Mouse (Mus musculus) cortical plate, adult 2 months (tissue): ENCODE data around the gene Srsf11.

ENCODE experiments used
- CTCF ChIP-seq: fragments of 200-500 bp; IDR thresholded peaks from 2 replicates; pipeline ENCODE4 v1.5.1; 2011; ENCODE audit warnings: mild to moderate bottlenecking, control low read depth, low read length; ENCODE audit not compliant: insufficient read depth; ENCODE audit errors: extremely low read depth
- POLR2A ChIP-seq: fragments of 200-500 bp; IDR thresholded peaks from 2 replicates; pipeline ENCODE4 v1.6.1; 2011; ENCODE audit warnings: mild to moderate bottlenecking, low read length, control low read depth; ENCODE audit not compliant: insufficient read depth; ENCODE audit errors: extremely low read depth

GRCm38 (mm10) chr3:157995726-157996125, 40.7 kb downstream of the Srsf11 start:
- TF ChIP-seq CTCF (no peak), POLR2A (no peak)
